Mouse (Mus musculus) midbrain, embryonic 15.5 days (tissue): ENCODE measurements around the gene Armc2. TPM values are rescaled to one million over a fixed set of nuclear protein-coding genes. Genes with fewer than 3 reads are reported as not detected.

Source experiments
- ATAC-seq: fragments of 200-750 bp; cut with Nextera tagmentation; replicated peaks from 2 replicates; pipeline ENCODE4 v1.8.0; 2017; ENCODE audit warnings: moderate TSS enrichment
- H3K27ac ChIP-seq: fragments of 300-500 bp; sonication (generic); 2 replicates; pipeline ENCODE4 v1.5.1; 2015; ENCODE audit warnings: mild to moderate bottlenecking, inconsistent platforms
- H3K27me3 ChIP-seq: fragments of 300-500 bp; sonication (generic); replicated peaks from 2 replicates; pipeline ENCODE4 v1.6.1; 2015; ENCODE audit warnings: inconsistent platforms
- H3K36me3 ChIP-seq: fragments of 300-500 bp; sonication (generic); replicated peaks from 2 replicates; pipeline ENCODE4 v1.6.1; 2015; ENCODE audit warnings: inconsistent platforms
- H3K4me1 ChIP-seq: fragments of 300-500 bp; sonication (generic); 2 replicates; pipeline ENCODE4 v1.6.1; 2015; ENCODE audit warnings: inconsistent platforms
- H3K4me2 ChIP-seq: fragments of 300-500 bp; sonication (generic); 2 replicates; pipeline ENCODE4 v1.6.1; 2015; ENCODE audit warnings: inconsistent platforms, mild to moderate bottlenecking, moderate library complexity
- H3K4me3 ChIP-seq: fragments of 300-500 bp; sonication (generic); 2 replicates; pipeline ENCODE4 v1.5.1; 2015; ENCODE audit warnings: mild to moderate bottlenecking, inconsistent platforms
- H3K9ac ChIP-seq: fragments of 300-500 bp; sonication (generic); 2 replicates; pipeline ENCODE4 v1.6.1; 2015; ENCODE audit warnings: mild to moderate bottlenecking, inconsistent platforms
- H3K9me3 ChIP-seq: fragments of 300-500 bp; sonication (generic); 2 replicates; pipeline ENCODE4 v1.6.1; 2016; ENCODE audit warnings: inconsistent platforms
- WGBS: fragments of 180-500 bp; shearing (Covaris S2); methylation state at CpG from one replicate; pipeline ENCODE4 v1.1.7; 2015; ENCODE audit warnings: mixed read lengths; 5-methylcytosine and 5-hydroxymethylcytosine counted together
- polyA plus RNA-seq: library from polyadenylated mRNA; unstranded; fragments of >200 nt; fragmentation: Nextera tagmentation; extraction: Ambion mirVana; gene quantifications from 2 replicates; pipeline ENCODE4 v1.2.1, GENCODE M21; 2015

Gene Armc2
- polyA plus RNA-seq, 1 experiment from 2014 or later: 11.9 TPM

DNA sequence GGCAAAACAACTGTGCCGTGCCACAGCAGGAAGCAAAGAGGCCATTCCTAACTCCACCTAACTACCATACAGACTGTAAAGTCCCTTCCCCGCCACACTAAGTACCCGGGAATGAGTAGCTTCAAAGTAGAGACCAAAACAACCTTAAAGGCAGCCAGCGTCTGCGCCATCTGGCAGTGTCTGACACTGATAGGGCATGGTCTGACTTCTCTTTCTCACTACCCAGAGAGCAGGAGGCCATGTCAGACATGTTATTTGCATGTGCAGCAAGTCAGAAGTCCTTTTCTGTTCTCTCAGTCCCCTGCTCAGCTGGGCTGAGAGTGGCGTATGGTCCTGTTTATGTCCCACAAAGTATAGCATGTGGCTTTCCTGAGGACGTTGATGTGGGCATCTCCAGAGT is 23.8 kb upstream of the Armc2 start:
- H3K4me1 ChIP-seq: no peaks in the 10 kb centered on the region
- H3K4me3 ChIP-seq: no peak overlapping the region
- no peaks in the 10 kb centered on the region for H3K9me3 ChIP-seq
- no peaks in the 10 kb centered on the region for H3K36me3 ChIP-seq
- no peak overlapping the region for H3K9ac ChIP-seq
- no peak overlapping the region for H3K27ac ChIP-seq
- no peaks in the 10 kb centered on the region for H3K27me3 ChIP-seq
- H3K4me2 ChIP-seq: no peak overlapping the region
- WGBS: 73% methylated on average over 7 of the region's 7 CpGs
- ATAC-seq: no peak

DNA sequence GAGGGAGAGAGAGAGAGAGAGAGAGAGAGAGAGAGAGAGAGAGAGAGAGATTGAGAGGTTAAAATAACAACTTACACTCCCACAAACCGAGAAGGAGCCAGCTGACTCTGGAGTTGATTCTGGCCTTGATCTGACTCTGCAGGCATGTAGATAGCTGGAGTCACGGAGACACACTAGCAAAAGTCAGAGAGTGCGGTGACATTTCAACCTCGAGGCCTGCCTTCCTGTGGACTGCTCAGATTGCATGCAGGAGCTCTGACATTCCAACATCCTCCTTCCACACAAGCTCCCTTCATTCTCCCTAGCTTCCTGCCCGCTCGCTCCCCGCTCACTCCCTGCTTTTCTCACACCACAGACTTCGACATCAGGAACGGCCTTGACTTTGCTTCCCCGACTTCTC is 20.3 kb upstream of the Armc2 start:
- no peaks in the 10 kb centered on the region for H3K4me1 ChIP-seq
- H3K27me3 ChIP-seq: no peaks in the 10 kb centered on the region
- WGBS: 64% methylated on average over 10 of the region's 10 CpGs
- no peak overlapping the region for H3K4me2 ChIP-seq
- no peak for ATAC-seq
- no peak overlapping the region for H3K9ac ChIP-seq
- no peaks in the 10 kb centered on the region for H3K36me3 ChIP-seq
- no peak overlapping the region for H3K27ac ChIP-seq
- H3K4me3 ChIP-seq: no peak overlapping the region
- no peaks in the 10 kb centered on the region for H3K9me3 ChIP-seq

DNA sequence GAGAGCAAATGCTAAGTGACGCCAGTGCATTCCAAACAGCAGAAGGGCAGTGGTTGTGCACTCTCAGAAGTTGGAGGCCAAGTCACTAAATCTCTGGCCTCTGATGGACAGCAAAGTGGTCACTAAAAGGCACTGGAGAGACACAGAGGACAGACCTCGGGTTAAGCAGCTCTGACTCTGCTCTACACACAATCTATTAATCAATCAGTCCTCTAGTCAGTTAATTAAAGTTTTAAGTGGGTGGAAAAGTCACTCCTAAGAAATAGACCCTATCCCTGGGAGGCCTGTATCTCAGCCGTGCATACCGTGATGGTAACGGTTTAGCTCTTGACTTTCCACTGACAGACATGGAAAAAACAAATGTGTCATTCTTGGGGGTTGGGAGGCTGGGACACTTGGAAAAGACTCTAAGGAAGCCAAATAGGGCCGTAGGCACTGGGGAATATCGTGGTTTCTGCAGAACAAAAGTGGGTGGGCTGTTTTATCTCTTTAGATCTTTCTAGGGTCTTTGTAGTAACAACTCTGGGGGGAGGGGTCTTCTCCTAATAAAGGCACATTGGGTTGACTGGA is 19.1 kb upstream of the Armc2 start:
- H3K27ac ChIP-seq: no peak overlapping the region
- no peak overlapping the region for H3K4me3 ChIP-seq
- H3K9ac ChIP-seq: no peak overlapping the region
- no peaks in the 10 kb centered on the region for H3K9me3 ChIP-seq
- no peaks in the 10 kb centered on the region for H3K27me3 ChIP-seq
- H3K36me3 ChIP-seq: no peaks in the 10 kb centered on the region
- H3K4me2 ChIP-seq: no peak overlapping the region
- H3K4me1 ChIP-seq: no peaks in the 10 kb centered on the region
- no peak for ATAC-seq
- WGBS: 43% methylated on average over 7 of the region's 7 CpGs

DNA sequence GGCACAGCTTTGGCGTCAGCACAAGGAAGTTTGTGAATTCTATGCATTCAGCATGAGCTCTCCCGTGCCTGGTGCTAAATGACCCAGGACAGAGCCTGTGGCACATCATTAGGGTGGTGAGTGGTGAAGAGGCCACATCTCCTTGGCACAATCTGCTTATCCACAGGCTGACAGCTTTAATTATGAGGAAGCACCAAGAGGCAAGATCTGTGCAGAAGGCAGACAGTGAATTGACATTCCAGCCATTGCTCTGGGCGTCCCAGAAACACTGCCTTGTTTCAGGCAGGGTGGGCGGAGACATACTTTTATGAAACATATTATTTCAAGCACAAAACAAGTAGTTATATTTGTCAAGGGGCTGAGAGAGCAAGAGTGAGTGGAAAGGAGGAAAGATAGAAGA is 18.6 kb upstream of the Armc2 start:
- no peak overlapping the region for H3K4me2 ChIP-seq
- no peaks in the 10 kb centered on the region for H3K9me3 ChIP-seq
- H3K27me3 ChIP-seq: no peaks in the 10 kb centered on the region
- no peak for ATAC-seq
- no peaks in the 10 kb centered on the region for H3K4me1 ChIP-seq
- 56% methylated on average over 4 of the region's 4 CpGs for WGBS
- H3K9ac ChIP-seq: no peak overlapping the region
- H3K27ac ChIP-seq: no peak overlapping the region
- H3K4me3 ChIP-seq: no peak overlapping the region
- no peaks in the 10 kb centered on the region for H3K36me3 ChIP-seq

DNA sequence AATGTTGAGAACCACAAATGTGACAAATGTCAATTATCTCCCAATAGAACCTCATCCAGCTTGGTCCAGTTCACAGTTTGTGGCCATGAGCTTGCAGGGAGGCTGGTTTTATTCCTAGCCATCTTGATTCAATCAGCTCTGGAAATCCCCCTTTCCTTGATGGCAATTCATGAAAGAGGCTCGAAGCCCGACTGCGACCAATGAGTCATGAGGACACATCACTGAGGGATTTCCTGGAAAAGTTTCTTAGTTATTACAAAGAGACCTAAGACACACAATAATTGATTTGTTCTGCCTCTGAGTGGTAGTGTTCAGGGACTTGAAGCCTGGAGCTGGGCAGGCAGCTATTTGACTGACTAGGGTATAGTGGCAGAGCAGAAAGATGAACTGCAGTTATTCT is 15.3 kb upstream of the Armc2 start:
- Histone ChIP-seq H3K27ac (no peak overlapping the region), H3K9me3 (no peaks in the 10 kb centered on the region), H3K4me1 (peaks cover 3% of the 10 kb centered on the region; the same call in 1 of the 2 replicates), H3K4me3 (no peak overlapping the region), H3K36me3 (no peaks in the 10 kb centered on the region), H3K27me3 (no peaks in the 10 kb centered on the region), H3K4me2 (no peak overlapping the region), H3K9ac (no peak overlapping the region)
- no peak for ATAC-seq
- WGBS: 40% methylated on average over 3 of the region's 3 CpGs

DNA sequence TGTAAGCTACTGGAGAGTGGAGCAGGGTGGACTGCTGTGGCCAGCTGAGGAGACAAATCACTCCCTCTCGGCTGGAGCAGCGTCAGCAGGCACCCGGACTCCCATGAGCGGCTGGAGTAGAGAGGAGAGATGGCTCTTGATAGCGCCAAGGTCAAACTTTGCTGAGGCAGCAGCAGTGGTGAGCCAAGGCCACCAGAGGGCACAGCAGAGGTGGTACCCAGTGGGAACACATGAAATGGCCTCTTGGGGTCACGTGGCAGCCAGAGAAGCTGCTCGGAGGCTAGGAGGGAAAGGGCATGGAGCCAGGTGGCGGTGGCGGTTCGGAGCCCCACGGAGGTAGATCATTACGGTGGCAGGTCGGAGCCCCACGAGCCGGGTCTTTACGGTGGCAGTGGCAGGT is 12.8 kb upstream of the Armc2 start:
- WGBS: 17% methylated on average over 16 of the region's 16 CpGs
- ATAC-seq: no peak
- H3K4me2 ChIP-seq: peak overlapping the region; percentile 28
- no peak overlapping the region for H3K27ac ChIP-seq
- no peaks in the 10 kb centered on the region for H3K36me3 ChIP-seq
- H3K4me3 ChIP-seq: no peak overlapping the region
- peaks cover 3% of the 10 kb centered on the region; the same call in 1 of the 2 replicates for H3K4me1 ChIP-seq
- no peak overlapping the region for H3K9ac ChIP-seq
- no peaks in the 10 kb centered on the region for H3K27me3 ChIP-seq
- no peaks in the 10 kb centered on the region for H3K9me3 ChIP-seq

DNA sequence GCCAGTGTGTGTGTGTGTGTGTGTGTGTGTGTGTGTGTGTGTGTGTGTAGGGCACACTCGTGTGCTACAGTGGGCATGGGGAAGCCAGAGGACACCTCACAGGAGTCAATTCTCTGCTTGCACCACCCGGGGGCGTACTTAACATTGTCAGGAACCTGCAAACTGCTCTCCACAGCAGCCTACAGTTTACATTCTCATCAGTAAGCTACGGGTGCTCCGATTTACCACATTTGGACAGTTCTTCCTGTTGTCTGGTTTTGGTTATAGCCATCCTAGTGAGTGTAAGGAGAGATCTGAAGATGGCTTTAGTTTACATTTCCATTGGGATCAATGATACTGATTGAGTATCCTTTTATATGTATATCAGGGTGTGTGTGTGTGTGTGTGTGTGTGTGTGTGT is 11.3 kb upstream of the Armc2 start:
- Histone ChIP-seq H3K27ac (no peak overlapping the region), H3K4me1 (peaks cover 3% of the 10 kb centered on the region; the same call in 1 of the 2 replicates), H3K9ac (no peak overlapping the region), H3K9me3 (no peaks in the 10 kb centered on the region), H3K4me3 (no peak overlapping the region), H3K4me2 (no peak overlapping the region), H3K36me3 (no peaks in the 10 kb centered on the region), H3K27me3 (no peaks in the 10 kb centered on the region)
- 68% methylated on average over 5 of the region's 5 CpGs for WGBS
- no peak for ATAC-seq

DNA sequence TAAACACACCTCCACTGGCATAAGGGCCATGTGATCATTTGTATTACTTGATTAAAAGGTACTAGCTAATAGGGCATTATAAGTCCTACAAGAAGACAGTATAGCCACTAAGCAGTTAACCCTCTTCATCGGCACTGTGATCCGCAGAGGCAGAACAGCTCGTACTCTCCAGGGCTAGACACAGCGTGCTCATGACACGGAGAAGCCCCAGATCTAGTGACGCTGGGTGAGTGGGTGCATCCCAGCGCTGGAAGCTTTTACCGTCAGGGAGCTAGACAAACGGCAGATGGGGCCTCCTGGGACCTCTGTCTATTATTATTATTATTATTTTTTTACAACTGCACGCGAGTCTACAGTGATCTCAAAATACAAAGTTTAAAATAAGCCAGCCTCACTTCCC is 9.1 kb upstream of the Armc2 start:
- Histone ChIP-seq H3K36me3 (no peaks in the 10 kb centered on the region), H3K4me2 (no peak overlapping the region), H3K27me3 (no peaks in the 10 kb centered on the region), H3K9me3 (no peaks in the 10 kb centered on the region), H3K27ac (no peak overlapping the region), H3K9ac (no peak overlapping the region), H3K4me3 (no peak overlapping the region), H3K4me1 (peaks cover 3% of the 10 kb centered on the region; the same call in 1 of the 2 replicates)
- WGBS: 78% methylated on average over 11 of the region's 11 CpGs
- no peak for ATAC-seq

DNA sequence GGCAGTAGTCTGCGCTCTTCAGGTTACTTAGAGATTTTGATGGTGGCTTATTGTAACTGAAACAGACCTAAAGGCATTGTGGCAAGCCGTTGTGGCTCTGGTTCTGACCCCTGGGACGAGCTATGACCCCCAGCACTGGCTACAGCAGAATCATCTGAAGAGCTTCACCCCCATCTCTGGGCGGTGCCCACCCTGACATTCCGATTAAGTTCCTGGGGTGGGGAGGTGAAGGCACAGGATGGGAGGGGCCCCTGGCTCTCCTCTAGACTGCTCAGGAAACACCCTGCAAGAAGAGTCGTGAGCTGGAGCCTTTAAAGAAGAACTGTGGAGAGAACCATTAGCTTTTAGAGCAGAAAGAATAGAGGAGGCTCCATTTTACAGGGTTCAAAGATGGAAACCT is 6.2 kb upstream of the Armc2 start:
- Histone ChIP-seq H3K36me3 (no peaks in the 10 kb centered on the region), H3K27ac (no peak overlapping the region), H3K4me3 (no peak overlapping the region), H3K9ac (no peak overlapping the region), H3K27me3 (no peaks in the 10 kb centered on the region), H3K9me3 (no peaks in the 10 kb centered on the region), H3K4me1 (no peaks in the 10 kb centered on the region), H3K4me2 (no peak overlapping the region)
- WGBS: 77% methylated on average over 6 of the region's 6 CpGs
- ATAC-seq: no peak

DNA sequence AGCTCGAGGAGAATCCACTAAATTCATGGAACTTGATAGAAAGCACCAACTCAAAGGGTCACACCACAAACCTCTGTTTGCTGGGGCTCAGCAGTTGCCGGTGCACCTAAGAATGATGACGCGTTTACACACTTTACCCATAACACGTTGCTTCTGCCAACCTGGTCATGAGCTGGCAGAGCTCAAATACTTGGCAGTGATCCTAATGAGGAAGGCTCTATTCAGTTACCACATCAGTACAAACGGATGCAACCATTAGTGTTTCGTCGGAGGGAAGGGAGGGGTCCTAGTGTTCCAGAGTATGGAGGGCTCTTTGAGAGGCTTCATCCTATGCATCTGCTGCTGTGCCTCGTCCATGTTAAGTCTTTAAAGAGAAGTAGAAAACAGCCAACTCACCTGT is 3.3 kb upstream of the Armc2 start:
- H3K4me1 ChIP-seq: peaks cover 5% of the 10 kb centered on the region
- H3K4me2 ChIP-seq: no peak overlapping the region
- no peaks in the 10 kb centered on the region for H3K27me3 ChIP-seq
- ATAC-seq: no peak
- H3K4me3 ChIP-seq: no peak overlapping the region
- no peak overlapping the region for H3K9ac ChIP-seq
- no peaks in the 10 kb centered on the region for H3K36me3 ChIP-seq
- no peak overlapping the region for H3K27ac ChIP-seq
- H3K9me3 ChIP-seq: no peaks in the 10 kb centered on the region
- 72% methylated on average over 9 of the region's 9 CpGs for WGBS

DNA sequence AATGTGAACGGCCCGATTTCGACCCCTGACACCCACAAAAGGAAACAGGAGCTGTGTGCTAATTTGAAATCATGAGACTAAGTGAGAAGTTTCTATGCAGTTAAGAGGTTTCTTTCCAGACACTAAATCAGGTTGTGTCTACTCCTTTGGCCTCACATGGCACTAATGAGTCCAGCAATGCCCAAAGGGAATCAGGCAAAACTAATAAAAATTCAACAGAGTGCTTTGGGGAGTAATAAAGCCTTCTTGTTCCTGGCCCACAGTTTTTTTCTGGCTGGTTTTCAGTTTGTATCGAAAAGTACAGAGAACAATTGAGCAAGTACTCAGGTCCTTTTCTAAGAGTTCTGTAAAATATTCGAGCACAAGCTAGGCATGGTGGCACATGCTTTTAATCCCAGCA is 4.2 kb downstream of the Armc2 start:
- Histone ChIP-seq H3K9me3 (no peaks in the 10 kb centered on the region), H3K27me3 (no peaks in the 10 kb centered on the region), H3K27ac (no peak overlapping the region), H3K4me3 (no peak overlapping the region), H3K4me2 (no peak overlapping the region), H3K4me1 (peaks cover 5% of the 10 kb centered on the region), H3K36me3 (0 out of 2 replicates have a peak, but pooled peaks cover 2% of the 10 kb centered on the region), H3K9ac (no peak overlapping the region)
- no peak for ATAC-seq
- 77% methylated on average over 5 of the region's 5 CpGs for WGBS

DNA sequence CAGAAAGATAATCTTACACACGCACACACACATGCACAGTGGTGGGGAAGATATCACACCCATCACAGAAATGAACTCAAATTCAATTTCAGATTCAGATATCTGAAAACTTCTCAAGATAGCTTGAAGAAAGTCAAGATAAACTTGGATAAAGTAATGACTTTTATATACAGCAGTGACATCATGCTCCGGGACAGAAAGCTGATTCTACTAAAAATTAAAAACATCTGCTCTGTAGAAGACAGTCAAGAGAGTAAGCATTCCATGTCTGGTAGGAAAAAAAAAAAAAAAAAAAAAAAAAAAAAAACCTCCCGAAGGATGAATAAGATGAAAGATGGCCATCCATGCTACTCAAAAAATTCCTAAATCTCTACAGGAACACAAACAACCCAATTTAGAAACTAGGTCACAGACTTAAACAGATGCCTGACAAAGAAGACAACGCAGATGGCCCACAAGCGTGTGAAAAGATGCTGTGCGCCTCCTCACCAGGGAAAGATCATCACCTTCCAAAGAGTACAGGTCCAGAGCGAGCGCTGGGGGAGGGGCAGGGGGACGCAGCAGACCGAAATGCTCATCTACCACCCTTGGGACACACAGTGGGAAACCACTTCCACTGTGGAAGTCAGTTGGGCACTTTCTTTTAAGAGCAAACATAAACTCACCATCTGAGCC is 7.3 kb downstream of the Armc2 start:
- Histone ChIP-seq H3K4me2 (no peak overlapping the region), H3K9ac (no peak overlapping the region), H3K27me3 (no peaks in the 10 kb centered on the region), H3K4me3 (no peak overlapping the region), H3K4me1 (no peaks in the 10 kb centered on the region), H3K27ac (no peak overlapping the region), H3K36me3 (0 out of 2 replicates have a peak, but pooled peaks cover 2% of the 10 kb centered on the region), H3K9me3 (no peaks in the 10 kb centered on the region)
- no peak for ATAC-seq
- WGBS: 84% methylated on average over 10 of the region's 10 CpGs

DNA sequence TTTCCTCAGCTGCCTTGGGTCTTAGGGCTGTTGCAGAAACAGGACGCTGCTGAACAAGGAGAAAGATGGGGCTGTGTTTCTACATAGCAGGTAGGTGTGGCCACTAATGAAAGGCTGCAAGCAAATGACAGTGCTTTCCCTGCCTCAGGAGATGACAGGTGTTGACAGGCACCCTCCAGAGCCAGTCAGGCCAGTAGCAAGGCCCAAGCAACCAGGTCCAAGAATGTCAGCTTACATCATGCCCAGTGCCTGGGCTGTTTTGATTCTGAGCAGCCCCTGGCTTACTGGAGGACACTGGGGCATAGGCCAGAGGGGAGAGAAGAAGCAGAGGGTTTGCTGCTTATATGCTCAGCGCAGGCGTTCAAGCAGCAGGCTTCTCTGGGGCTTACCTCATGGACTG is 13.0 kb downstream of the Armc2 start:
- no peak overlapping the region for H3K4me3 ChIP-seq
- no peaks in the 10 kb centered on the region for H3K4me1 ChIP-seq
- 93% methylated on average over 3 of the region's 3 CpGs for WGBS
- H3K36me3 ChIP-seq: no peaks in the 10 kb centered on the region
- no peaks in the 10 kb centered on the region for H3K9me3 ChIP-seq
- no peak overlapping the region for H3K4me2 ChIP-seq
- H3K27ac ChIP-seq: no peak overlapping the region
- H3K27me3 ChIP-seq: no peaks in the 10 kb centered on the region
- ATAC-seq: no peak
- no peak overlapping the region for H3K9ac ChIP-seq
